Mouse (Mus musculus) spleen, adult 12 weeks (tissue): Measurements from ENCODE around the gene Ints11.

ENCODE experiments used
- DNase-seq: peaks from one replicate; pipeline ENCODE4 v3.0.0; 2022; ENCODE audit warnings: low spot score

The Ints11 gene

DNA sequence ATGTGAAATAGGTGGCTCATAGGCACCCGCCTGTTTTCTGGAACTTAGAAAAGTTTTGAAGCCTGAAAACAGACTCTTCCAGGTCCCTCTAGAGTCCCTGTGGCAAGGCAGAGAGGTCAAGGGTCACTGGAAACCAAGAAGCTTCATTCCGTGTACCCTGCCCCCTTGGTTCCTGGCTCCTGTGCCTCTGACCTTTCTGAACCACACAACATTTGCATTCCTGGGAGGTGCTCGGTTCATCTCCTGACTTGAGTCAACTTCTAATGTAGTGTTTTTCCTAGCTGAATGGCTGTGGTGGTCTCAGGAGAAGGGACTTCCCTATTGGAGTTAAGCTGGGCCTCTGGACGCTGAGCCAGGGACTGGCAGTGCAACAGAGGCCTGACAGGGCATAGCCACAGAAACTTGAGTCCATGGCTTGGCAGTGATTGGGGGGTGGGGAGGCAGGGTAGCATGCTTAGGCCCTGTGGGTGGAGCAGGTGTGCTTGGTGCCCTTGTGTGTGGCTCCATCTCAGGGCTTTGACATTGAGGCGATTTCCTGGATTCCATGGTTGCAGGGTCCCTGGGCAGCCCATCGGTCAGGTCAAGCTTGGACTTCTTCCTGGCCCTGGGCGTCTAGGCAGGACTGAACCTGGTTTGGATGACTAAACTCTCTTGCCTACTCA lies 20.8 kb upstream of the Ints11 start:
- DNase-seq: no peak

DNA sequence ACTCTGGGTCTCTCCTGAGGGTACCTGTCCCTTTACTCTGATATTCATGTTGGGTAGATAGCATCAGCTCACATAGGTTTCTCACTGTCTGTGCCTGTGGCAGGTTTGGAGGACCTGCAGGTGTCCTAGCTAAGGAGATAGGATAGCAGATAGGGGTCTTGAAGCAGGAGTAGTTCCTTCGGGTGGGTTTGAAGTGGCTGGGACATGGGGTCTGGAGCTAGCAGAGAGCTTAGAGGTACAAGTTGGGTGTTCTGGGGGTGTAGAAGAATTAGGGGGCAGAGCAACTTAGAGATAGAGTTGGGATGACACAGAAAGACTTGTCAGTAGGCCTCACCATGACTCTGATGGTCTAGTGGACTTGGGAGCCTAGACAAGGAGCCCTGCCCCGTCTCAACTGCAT lies 20.0 kb upstream of the Ints11 start:
- no peak for DNase-seq

DNA sequence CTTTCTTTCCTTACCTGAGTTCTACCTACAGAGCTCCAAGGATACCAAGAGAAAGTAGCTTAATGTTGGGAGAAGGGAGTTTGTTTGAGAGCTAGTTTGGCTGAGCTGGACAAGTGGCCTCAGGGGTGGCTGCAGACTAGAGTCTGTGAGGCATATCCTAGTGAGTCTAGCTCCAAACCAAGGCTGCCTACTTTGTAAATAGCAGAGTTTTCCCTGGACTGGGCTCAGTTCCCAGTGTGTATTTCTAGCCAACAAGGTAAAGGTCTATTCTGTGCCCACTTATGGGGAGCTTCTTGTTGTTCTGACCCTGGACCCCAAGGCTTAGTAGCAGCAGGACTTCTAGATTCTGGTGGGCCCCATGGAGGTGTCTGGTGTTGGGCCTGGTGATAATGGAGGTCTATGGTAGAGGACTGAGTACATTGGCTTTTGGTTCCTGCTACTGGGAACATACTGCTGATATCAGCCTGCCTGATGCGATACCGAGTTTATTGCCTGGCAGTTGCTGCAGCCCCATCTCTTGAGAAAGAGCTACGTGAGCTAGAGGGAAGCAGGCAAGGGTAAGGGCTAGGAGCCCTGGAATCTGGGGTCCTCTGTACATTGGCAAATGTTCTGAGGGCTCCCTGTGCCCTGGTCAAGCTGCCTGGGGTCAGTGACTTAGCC lies 19.4 kb upstream of the Ints11 start:
- no peak for DNase-seq

DNA sequence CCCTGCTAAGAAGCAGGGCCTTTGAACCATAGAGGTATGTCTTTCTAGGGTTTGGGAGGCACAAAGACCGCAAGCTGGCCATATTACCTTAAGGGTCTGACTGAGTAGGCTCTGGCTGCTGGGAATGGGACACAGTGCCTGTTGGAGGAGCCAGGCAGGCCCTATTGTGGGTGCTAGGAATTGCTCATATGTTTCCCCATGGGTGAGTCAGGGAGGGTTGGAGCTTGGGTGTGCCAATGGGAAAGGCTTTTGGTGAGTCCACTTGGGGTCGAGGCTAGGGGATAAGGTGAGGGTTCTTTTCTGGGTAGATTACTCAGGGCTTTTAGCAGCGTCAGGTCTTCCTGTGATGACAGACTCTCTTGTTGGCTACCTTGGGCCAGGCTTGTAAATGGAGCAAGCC lies 18.0 kb upstream of the Ints11 start:
- no peak for DNase-seq

DNA sequence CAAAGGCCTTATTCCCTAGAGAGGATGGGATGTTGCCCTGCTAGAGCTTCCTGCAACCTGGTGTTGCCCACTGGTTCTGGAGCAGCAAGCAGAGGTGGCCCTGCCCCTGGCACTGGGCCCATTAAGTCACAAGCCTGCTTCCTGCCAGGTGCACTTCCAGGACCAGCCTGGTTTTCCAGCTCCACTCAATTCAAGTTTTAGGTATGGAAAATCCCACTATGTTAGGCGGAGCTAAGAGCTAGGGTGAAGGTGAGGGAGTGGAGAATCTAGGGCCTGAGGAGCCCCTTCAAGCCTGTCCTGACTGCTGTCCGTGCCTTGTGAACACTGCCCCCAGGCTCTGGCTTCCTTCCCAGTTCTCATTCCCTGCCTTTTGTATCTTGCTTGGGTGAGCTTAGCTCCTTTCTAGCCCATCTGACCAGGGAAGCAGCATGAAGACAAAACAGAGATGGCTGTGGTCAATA lies 17.4 kb upstream of the Ints11 start:
- no peak for DNase-seq

DNA sequence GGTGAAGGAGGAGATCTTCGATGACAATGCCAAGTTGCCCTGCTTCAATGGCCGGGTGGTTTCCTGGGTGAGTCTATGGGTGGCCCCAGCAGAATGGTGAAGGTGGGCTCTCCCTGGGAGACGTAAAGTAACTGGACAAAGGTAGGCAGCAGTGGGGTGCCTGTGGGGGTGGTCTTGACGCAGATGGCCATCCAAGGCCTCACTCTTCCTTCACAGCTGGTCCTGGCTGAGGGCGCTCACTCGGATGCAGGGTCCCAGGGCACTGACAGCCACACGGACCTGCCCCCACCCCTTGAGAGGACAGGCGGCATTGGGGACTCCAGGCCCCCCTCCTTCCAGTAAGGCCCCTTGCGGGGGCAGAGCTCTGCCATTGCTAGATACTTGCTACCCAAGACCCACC lies 15.9 kb upstream of the Ints11 start:
- DNase-seq: no peak

DNA sequence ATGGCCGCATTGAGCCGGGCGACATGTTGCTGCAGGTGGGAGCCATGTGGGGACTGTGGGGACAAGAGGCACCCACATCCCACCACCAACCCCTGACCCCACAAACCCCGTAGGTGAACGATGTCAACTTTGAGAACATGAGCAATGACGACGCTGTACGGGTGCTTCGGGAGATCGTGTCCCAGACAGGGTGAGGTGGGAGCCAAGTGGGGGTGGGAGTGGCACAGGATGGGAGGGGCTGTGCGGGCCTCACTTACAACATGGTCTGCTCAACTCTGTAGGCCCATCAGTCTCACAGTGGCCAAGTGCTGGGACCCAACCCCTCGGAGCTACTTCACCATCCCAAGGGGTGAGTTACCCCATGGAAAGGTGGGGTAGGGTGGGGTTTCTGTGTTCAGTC lies 14.4 kb upstream of the Ints11 start:
- DNase-seq: no peak

DNA sequence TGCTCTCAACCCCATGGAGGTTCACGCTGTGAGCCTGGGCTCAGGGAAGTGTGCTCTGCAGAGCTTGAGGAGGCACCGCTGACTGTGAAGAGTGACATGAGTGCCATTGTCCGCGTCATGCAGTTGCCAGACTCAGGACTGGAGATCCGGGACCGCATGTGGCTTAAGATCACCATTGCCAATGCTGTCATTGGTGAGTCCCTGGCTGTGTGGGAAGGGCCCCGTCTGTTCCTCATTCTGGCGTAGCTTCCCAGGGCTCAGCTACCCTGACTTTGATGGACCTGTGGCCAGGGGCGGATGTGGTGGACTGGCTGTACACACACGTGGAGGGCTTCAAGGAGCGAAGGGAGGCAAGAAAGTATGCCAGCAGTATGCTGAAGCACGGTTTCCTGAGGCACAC lies 13.3 kb upstream of the Ints11 start:
- no peak for DNase-seq

DNA sequence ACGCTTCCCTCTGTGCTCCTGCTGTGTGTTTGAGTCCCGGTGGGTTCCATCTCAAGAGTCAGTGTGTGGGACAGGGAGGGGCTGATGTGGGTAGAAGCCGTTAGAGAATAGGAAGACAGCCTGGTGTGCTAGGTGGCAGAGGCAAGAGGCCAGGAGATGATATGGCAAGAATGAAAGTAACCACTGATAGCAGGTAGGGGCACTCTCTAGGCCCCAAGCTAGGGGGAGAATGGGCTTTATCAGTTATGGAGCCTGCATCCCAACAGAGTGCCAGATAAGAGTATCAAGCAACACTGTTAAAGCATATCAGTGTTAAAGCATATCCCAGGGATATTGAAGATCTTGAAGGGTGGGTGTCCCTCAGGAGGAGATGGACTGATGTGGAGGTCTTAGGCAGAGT lies 12.5 kb upstream of the Ints11 start:
- DNase-seq: no peak

DNA sequence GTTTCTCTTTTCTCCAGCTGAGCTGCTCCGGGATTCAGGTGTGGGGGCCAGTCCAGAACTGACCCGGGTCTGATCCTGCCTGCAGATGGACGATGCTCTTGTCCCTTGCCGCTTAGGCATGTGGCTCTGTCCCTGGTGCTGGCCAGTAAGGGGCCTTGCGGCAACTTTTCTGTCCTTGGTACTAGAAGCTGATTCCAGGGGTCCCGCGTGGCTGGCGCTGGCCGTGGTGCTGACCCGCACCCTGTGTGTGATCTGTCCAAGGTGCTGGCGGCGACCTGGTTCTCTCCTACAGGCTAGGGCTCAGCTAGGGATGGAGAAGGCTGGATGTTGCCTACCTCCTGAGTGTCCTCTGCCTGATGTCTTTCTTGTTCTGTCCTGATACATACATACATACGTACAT lies 10.0 kb upstream of the Ints11 start:
- no peak for DNase-seq

DNA sequence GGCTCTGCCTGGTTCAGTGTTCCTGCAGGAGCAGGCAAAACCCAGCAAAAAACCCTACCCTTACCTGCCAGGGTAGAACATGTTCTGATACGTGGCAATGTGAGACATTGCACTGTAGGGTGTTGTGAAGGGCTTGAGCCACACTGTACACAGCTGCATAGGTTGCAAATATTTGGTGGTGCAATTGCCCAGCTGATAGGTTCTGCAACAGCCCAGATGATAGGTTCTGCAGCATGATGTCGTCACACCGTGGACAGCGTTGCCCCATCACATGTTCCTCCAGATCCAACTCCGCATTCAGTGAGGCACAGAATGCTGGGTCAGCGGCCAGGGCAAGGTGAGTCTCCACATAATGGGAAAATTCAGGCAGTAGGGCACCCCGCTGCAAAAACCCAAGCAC lies 7.6 kb upstream of the Ints11 start:
- no peak for DNase-seq

DNA sequence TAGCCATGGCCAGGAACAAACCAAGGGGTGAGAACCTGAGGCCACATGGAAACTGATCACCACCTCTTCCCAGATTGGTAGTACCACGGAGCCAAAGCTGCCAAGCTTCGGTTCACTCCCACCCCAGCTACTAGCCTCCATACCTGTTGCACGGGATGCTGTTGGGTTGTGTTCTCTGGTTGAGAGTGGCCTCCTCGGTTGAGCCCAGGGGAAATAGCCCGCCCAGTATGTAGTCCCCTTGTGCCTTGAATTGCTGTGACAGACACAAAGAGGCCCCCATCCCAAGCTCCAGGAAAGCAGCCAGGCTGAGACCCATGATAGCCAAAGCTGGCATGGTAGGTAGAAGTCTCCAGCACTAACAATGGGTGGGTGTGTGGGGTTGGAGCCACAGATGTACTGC lies 6.3 kb upstream of the Ints11 start, which contains the start of gene Tas1r3:
Tas1r3 (minus strand) TSS at position 362 of the 400 bp plus-strand sequence.
- DNase-seq: no peak

DNA sequence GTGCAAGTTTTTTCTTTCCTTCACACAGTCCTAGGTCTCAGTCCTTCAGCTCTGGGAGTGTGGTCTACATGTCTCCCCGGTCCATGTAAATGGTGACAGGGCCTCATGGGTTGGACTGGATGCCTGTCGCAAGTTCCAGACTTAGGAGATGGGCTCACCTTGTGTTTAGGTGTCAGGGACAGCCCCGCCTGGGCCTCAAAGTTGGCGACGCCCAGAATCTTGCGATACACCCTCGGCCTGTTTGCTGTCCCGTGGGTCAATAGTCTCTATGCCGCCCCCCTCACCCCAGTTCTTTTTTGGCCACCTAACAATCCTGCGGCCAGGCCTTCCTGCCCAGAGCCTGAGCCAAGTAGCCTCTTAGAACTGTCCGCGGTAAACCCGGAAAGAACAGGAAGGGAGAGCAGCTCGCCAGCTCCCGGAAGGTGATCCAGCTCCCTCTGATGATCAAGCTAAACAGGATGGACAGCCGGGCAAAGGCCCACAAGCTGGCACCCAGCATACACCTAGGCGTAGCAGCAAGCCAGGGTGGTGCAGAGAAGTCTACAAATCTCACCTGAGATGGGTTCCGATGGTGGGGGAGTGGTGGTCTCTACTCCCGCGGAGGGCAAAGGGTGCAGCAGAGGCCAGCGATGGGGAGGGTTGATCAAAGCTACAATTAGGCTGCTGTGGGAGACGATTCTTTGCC lies 590 bp upstream of the Ints11 start:
- no peak for DNase-seq

DNA sequence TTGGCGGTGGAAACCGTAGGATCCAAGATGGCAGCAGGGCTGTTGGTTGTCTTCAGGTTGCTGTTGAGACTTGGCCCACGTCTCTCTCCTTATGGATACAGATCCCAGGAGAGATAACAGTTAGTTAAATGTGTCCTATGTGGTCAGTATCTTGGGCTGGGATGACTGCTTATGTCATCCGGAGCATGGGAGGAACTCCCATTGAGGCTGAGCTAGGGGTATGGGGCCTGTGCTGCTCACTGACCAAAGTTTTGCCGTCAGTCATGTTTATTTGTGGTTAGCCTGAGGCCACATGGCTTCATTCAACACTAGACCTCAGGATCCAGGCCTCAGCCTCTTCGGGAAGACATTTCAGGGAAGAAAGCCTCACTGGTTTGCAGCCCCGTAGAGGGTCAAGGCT lies 2.1 kb downstream of the Ints11 start:
- DNase-seq: no peak

DNA sequence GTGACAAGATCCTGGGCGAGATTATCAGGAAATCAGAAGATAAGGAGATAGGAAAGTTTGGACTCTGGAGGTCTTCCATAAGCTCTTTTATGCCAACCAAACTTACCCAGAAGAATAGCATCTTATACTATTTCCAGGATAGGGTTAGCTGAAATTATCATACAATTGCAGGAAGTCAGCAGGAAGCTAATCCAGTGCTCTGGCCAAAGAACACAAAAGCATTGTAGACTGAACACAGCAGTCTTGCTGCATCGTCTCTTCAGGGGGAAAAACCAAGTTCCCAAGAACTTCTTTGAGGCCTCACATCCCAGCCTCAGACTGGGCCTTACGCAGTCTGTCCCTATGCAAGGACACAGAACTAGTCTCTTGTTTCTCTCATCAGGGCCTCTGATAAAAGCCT lies 14.2 kb downstream of the Ints11 start:
- no peak for DNase-seq

DNA sequence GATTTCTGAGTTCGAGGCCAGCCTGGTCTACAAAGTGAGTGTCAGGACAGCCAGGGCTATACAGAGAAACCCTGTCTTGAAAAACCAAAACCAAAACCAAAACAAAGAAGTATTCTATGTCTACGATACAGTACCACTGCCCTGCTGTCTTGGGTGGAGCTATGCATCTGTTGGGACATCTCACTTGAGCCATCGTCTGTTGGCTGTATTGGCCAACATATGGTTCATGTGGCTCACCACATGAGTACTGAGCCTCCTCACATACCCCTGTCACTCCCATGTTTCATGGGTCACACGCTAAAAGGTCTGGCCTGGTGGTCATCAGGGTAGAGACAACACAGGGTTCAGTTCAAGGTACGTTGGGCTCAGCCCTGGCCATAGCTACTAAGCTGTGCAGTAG lies 17.0 kb downstream of the Ints11 start:
- DNase-seq: no peak

DNA sequence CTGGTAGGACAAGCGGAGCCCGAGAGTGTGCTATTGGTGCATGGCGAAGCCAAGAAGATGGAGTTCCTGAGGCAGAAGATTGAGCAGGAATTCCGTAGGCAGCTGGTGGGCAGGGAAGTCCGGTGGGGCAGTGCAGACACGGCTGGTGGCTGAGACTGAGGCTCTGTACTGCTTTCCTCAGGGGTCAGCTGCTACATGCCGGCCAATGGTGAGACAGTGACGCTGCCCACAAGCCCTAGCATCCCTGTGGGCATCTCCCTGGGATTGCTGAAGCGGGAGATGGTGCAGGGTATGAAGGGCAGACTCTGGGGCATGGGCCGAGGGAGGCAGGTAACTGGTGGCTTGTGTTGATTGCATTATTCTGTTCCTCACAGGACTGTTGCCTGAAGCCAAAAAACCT lies 18.3 kb downstream of the Ints11 start:
- DNase-seq: no peak

DNA sequence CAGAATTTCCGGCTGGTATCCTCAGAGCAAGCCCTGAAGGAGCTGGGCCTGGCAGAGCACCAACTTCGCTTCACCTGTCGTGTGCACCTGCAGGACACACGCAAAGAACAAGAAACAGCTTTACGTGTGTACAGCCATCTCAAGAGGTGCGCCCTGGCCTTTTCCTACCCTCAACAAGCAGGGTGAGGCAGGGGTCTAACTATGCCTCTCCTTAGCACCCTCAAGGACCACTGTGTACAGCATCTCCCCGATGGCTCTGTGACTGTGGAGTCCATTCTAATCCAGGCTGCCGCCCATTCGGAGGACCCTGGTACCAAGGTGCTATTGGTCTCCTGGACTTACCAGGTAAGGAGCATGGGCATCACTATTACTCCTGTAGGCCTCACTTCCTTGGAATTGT lies 18.8 kb downstream of the Ints11 start:
- DNase-seq: no peak

DNA sequence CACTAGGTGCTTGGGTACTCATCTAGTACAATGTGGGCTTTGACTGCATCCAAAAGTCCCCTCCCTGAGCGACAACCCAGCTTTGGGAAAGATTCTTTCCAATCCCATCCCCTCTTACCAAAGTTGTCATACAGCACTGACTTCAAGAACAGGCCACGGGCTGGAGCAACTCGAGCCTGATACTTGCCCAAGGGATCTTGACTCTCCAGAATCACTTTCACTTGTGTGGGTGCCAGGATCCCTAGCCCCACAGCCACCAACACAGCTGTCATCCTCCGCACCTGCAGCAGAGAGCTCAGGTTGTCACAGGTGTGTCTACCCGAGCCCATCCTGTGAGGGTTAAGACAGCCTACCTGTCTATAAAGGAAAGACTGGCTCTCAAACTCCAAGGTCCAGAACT lies 20.0 kb downstream of the Ints11 start:
- no peak for DNase-seq

DNA sequence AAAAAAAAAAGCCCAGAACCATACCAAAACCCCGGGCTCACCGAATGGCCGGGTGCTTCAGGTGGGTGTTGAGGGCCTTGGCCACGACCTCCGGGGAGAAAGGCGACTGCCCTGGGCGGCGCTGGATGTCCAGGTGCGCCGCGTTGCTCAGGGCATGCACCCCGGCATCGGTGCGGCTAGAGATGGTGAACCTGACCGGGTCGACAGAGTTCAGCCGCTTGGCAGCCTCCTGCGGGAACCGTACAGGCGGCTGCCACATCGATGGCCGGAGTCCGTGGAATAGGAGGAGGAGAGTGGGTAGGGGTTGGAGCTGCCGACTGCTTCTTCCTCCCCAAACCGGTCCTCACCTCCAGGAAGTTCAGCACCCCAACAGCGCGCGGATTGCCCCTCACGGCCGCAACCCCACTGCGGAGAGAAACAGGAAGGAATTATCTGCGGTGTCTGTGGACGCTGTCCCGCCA lies 21.7 kb downstream of the Ints11 start:
- DNase-seq: no peak

DNA sequence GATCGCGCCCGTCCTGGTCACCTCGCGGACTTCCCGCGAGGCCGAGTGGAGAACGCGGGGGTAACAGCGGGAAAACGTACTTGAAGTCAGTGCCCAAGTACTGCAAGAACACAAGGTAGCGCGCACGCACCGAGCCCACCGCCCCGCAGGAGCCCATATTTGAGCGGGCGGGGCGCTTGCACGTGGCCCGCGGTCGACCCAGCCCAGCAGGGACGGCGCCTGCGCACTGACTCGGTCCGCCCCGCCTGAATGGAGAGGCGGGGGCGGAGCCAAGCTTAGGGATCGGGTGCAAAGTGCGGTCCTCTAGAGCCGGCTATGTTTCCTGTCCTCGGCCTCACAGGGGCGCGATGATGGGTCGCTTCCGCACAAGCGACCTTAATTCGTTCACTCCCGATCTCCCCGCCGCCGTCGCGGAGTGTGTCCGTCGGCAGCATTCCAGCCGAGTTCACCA lies 22.2 kb downstream of the Ints11 start, which contains the start of the genes Pusl1 and Acap3:
Pusl1 (minus strand) TSS at position 231 of the 451 bp plus-strand sequence.
Acap3 (plus strand) TSS at position 272 of the 451 bp plus-strand sequence.
- DNase-seq: peak; percentile 94

DNA sequence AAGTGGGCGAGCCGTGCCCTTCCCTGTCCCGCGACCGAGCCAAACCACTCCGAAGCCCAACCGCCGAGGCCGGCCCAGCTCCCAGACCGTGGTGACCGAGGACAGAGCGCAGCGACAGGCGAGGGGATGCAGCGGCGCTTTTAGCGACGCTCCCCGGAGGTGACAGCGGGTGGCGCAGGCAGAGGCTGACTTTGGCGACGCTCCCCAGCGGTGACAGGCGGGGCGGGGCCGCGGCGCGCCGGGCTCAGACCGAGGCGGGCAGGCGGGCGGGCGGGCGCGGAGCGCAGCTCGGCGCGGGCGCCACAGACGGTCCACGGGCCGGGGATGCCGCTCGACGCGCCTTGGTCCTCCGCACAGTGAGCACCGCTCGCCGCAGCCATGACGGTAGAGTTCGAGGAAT lies 22.7 kb downstream of the Ints11 start:
- DNase-seq: peak; percentile 79
